In genomic region chr5:28465526-28465925, GRCm38 (mm10) we compare ENCODE assay signal across 10 mouse cellular contexts. TPM values are rescaled to one million over a fixed set of nuclear protein-coding genes. Genes with fewer than 3 reads are reported as not detected.
DNase-seq lines count a peak whose midpoint lies in the region; ATAC-seq lines count a peak whose summit lies in the region.
"Had no signal": no experiment of that assay in that cellular context is flagged by ENCODE, and none has a peak within 500 bp of the region (broad histone marks: within the 10 kb centered on the region; RNA-seq: fewer than 3 reads in every experiment).

No protein-coding gene starts in this region.

- H3K4me1 ChIP-seq in heart, embryonic 10.5 days, result peaks cover 39% of the 10 kb centered on the region
- peaks cover 12% of the 10 kb centered on the region; the same call in 1 of the 2 replicates for H3K4me1 ChIP-seq in hindbrain, embryonic 11.5 days (replicated peaks; ENCODE audit: control insufficient read depth, insufficient read depth, low read length)
- peaks cover 74% of the 10 kb centered on the region for H3K4me1 ChIP-seq in midbrain, embryonic 10.5 days

- no peak overlapping the region for H3K27ac ChIP-seq in heart, embryonic 10.5 days
- H3K27ac ChIP-seq in hindbrain, embryonic 11.5 days (ENCODE audit: low read depth, low read length), result no peak overlapping the region
- H3K27ac ChIP-seq in midbrain, embryonic 10.5 days (replicated peaks), result peak overlapping the region; percentile 88

- H3K4me2 ChIP-seq in hindbrain, embryonic 11.5 days (replicated peaks; ENCODE audit: low read depth, low read length), result peak overlapping the region; percentile 88

- no peak for DNase-seq in heart, embryonic 10.5 days (ENCODE audit: low spot score)
- no peak for DNase-seq in heart, adult 8-10 months (ENCODE audit: low spot score)
- DNase-seq in ES-CJ7 (ENCODE audit: low read depth, low spot score), result peak; percentile 16
- peak; percentile 36 for DNase-seq in hindbrain, embryonic 11.5 days (ENCODE audit: low spot score)
- DNase-seq in midbrain, embryonic 10.5 days (ENCODE audit: low spot score), result peak; percentile 35
- DNase-seq in thymus, postnatal 36 days, result no peak
- no peak for DNase-seq in gastrocnemius, adult 18-20 months (ENCODE audit: low spot score)
- DNase-seq: spleen, adult 18-20 months had no signal

- WGBS in heart, embryonic 10.5 days, result 1% methylated on average over 18 of the region's 18 CpGs
- WGBS in hindbrain, embryonic 11.5 days, result 1% methylated on average over 18 of the region's 18 CpGs
- WGBS in midbrain, embryonic 10.5 days, result under 1% methylated on average over 18 of the region's 18 CpGs

- peaks cover 100% of the 10 kb centered on the region for H3K27me3 ChIP-seq in heart, embryonic 10.5 days (ENCODE audit: insufficient read depth, poor library complexity, severe bottlenecking)
- H3K27me3 ChIP-seq in hindbrain, embryonic 11.5 days (ENCODE audit: control insufficient read depth, insufficient read depth, low read length), result peaks cover 89% of the 10 kb centered on the region
- H3K27me3 ChIP-seq in midbrain, embryonic 10.5 days (ENCODE audit: low read depth, poor library complexity, severe bottlenecking), result peaks cover 100% of the 10 kb centered on the region

- no peak overlapping the region for H3K9ac ChIP-seq in hindbrain, embryonic 11.5 days (ENCODE audit: low read depth, low read length)

- H3K4me3 ChIP-seq in heart, embryonic 10.5 days, result peak overlapping the region; percentile 67
- H3K4me3 ChIP-seq in hindbrain, embryonic 11.5 days (ENCODE audit: low read depth, low read length), result peak overlapping the region; percentile 46
- H3K4me3 ChIP-seq in midbrain, embryonic 10.5 days, result peak overlapping the region; percentile 74

- no peak for ATAC-seq in hindbrain, embryonic 11.5 days (ENCODE audit: low FRiP score)
- ATAC-seq in monocyte, adult 5-6 weeks (replicated peaks; ENCODE audit: insufficient number of reproducible peaks, low FRiP score, low TSS enrichment, poor library complexity, severe bottlenecking), result no peak

- H3K36me3 ChIP-seq in heart, embryonic 10.5 days, result no peaks in the 10 kb centered on the region
- H3K36me3 ChIP-seq in hindbrain, embryonic 11.5 days (ENCODE audit: control insufficient read depth, insufficient read depth, low read length), result no peaks in the 10 kb centered on the region
- no peaks in the 10 kb centered on the region for H3K36me3 ChIP-seq in midbrain, embryonic 10.5 days

- no peaks in the 10 kb centered on the region for H3K9me3 ChIP-seq in heart, embryonic 10.5 days
- H3K9me3 ChIP-seq in hindbrain, embryonic 11.5 days (ENCODE audit: control insufficient read depth, low read length), result no peaks in the 10 kb centered on the region
- no peaks in the 10 kb centered on the region for H3K9me3 ChIP-seq in midbrain, embryonic 10.5 days (replicated peaks)

RNA-seq across cellular contexts. Expression of gene Shh, which starts 1.5 kb away (rescaled TPM):
- polyA plus RNA-seq in heart, embryonic 10.5 days (2016; fragmentation: Nextera tagmentation; extraction: Ambion mirVana), result 0.10 and 0.68 TPM in 2 replicates
- not detected for total RNA-seq in heart, adult 8-10 months (2022)
- polyA plus RNA-seq in hindbrain, embryonic 11.5 days (2014; fragmentation: Nextera tagmentation; extraction: Ambion mirVana), result 1.6 and 2.7 TPM in 2 replicates
- polyA plus RNA-seq in midbrain, embryonic 10.5 days (2016; fragmentation: Nextera tagmentation; extraction: Ambion mirVana), result 7.2 and 7.3 TPM in 2 replicates
- total RNA-seq in monocyte, adult 5-6 weeks (2017), result not detected in 3 replicates
- total RNA-seq in gastrocnemius, adult 18-20 months (2021), result not detected
- polyA plus RNA-seq: C2C12 had no signal

Comparison
In these comparisons a context has a peak if more than half of its experiments do, and no peak if none do; other contexts are left out.
1. DNase-seq: peak in ES-CJ7 (single experiment), hindbrain, embryonic 11.5 days (single experiment) and midbrain, embryonic 10.5 days (single experiment); none in heart, embryonic 10.5 days (single experiment), heart, adult 8-10 months (single experiment), thymus, postnatal 36 days (0 of 2) and gastrocnemius, adult 18-20 months (single experiment).
2. Peak in every context shown above with its lines, with median percentiles within 50 percentile points of each other: H3K4me3 ChIP-seq.